Mouse (Mus musculus) embryonic fibroblast, embryonic 13.5 days (primary cell): Measurements from ENCODE around the gene Mapk8ip1.

Experiments used
- CTCF ChIP-seq: IDR thresholded peaks from 2 replicates; pipeline ENCODE4 v1.5.1; 2011; ENCODE audit warnings: mild to moderate bottlenecking, control low read depth, low read length, moderate library complexity, borderline replicate concordance; ENCODE audit not compliant: insufficient read depth
- POLR2A ChIP-seq: IDR thresholded peaks from 2 replicates; pipeline ENCODE4 v1.6.1; 2011; ENCODE audit warnings: low read depth, mild to moderate bottlenecking, control low read depth, low read length, moderate library complexity

DNA sequence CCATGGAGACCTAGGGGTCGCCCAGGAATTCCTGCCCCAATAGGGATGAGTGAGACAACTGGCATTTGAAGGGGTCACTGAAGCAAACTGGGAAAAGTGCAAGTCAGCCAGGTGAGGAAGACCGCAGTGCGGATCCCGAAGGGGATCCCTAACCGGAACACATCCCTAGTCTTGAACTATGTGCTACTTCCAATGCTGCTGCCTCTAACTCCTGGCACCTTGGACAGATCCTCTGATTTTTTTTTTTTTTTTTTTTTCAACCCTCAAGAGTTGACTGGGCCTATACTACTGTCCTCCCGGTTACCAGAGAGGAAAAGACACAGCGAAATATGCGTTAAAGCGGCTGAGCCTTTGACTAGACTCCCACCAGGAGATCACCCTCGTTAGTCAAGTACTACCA is 11.4 kb downstream of the Mapk8ip1 start:
- no peak for TF ChIP-seq CTCF
- no peak for TF ChIP-seq POLR2A
